Mouse (Mus musculus) MEL (cell line): Measurements from ENCODE around the gene Cdca4.

ENCODE experiments used
- CTCF ChIP-seq, 3 experiments: IDR thresholded peaks in 2 of 3; conservative IDR thresholded peaks in 1 of 3; 2 replicates each; pipeline ENCODE4 v1.5.1; 2011 to 2012; ENCODE audit warnings: low read length in 3 of 3, low read depth in 2 of 3, mild to moderate bottlenecking in 2 of 3, improper control_type of control experiment in 1 of 3, inconsistent platforms in 1 of 3, mixed read lengths in 1 of 3, moderate library complexity in 1 of 3; ENCODE audit not compliant: control insufficient read depth in 1 of 3, insufficient read depth in 1 of 3, poor library complexity in 1 of 3, severe bottlenecking in 1 of 3
- GATA1 ChIP-seq: IDR thresholded peaks from 2 replicates; pipeline ENCODE4 v1.6.1; 2011; ENCODE audit warnings: low read depth, low read length, improper control_type of control experiment
- HCFC1 ChIP-seq: IDR thresholded peaks from 2 replicates; pipeline ENCODE4 v1.6.1; 2012; ENCODE audit warnings: low read depth, mild to moderate bottlenecking, inconsistent platforms, low read length, improper control_type of control experiment, moderate library complexity
- MEF2A ChIP-seq: IDR thresholded peaks from 2 replicates; pipeline ENCODE4 v1.6.1; 2014; ENCODE audit warnings: low read depth, mild to moderate bottlenecking, inconsistent platforms, low read length, improper control_type of control experiment; ENCODE audit not compliant: poor library complexity, insufficient replicate concordance, severe bottlenecking; ENCODE audit errors: extremely low read depth
- MXI1 ChIP-seq: IDR thresholded peaks from 2 replicates; pipeline ENCODE4 v1.6.1; 2011; ENCODE audit warnings: mild to moderate bottlenecking, low read depth, low read length, improper control_type of control experiment
- POLR2A ChIP-seq, 2 experiments: IDR thresholded peaks; 2 replicates each; pipeline ENCODE4 v1.6.1; 2011 to 2012; ENCODE audit warnings: low read length in 2 of 2, mild to moderate bottlenecking in 2 of 2, control low read depth in 1 of 2, improper control_type of control experiment in 1 of 2, low read depth in 1 of 2, moderate library complexity in 1 of 2; ENCODE audit not compliant: control insufficient read depth in 1 of 2, insufficient read depth in 1 of 2, poor library complexity in 1 of 2
- RCOR1 ChIP-seq: IDR thresholded peaks from 2 replicates; pipeline ENCODE4 v1.6.1; 2012; ENCODE audit warnings: low read depth, mild to moderate bottlenecking, inconsistent platforms, low read length, improper control_type of control experiment

- TF ChIP-seq POLR2A (IDR thresholded peaks at IDR 0.05; ENCODE audit: control insufficient read depth in 1 of 2, insufficient read depth in 1 of 2, low read depth in 1 of 2, low read length in 2 of 2, poor library complexity in 1 of 2), result no peak
- no peak for TF ChIP-seq CTCF (IDR thresholded peaks at IDR 0.05 in 2 of 3, conservative IDR thresholded peaks at IDR 0.05 in 1 of 3; ENCODE audit: control insufficient read depth in 1 of 3, insufficient read depth in 1 of 3, low read depth in 2 of 3, low read length in 3 of 3, poor library complexity in 1 of 3, severe bottlenecking in 1 of 3)
- no peak for TF ChIP-seq HCFC1
- TF ChIP-seq MXI1, result no peak
- TF ChIP-seq GATA1, result no peak
- TF ChIP-seq RCOR1, result no peak
- no peak for TF ChIP-seq MEF2A
Measured at GRCm38 (mm10) chr12:112807796-112808195, 21.4 kb downstream of the Cdca4 start.
